Mouse (Mus musculus) ES-Bruce4 (cell line): ENCODE results near the gene Insc.

Experiments used
- CTCF ChIP-seq: IDR thresholded peaks from one replicate; pipeline ENCODE4 v1.8.1; 2011; ENCODE audit warnings: low read depth, low read length
- EP300 ChIP-seq: IDR thresholded peaks from 2 replicates; pipeline ENCODE4 v1.6.1; 2011; ENCODE audit warnings: low read depth, low read length; ENCODE audit not compliant: insufficient read depth
- POLR2A ChIP-seq: IDR thresholded peaks from one replicate; pipeline ENCODE4 v1.8.1; 2011; ENCODE audit warnings: low read length; ENCODE audit not compliant: insufficient read depth

- TF ChIP-seq POLR2A (no peak), CTCF (no peak), EP300 (no peak)
These were observed 19.2 kb downstream of the Insc start for GRCm38 (mm10) chr7:114762660-114763059.
